Mouse (Mus musculus) gastrocnemius, adult 2 months (tissue): ENCODE measurements at regions not wholly inside any gene's neighbourhood (a gene's known extent, or its start where the extent isn't known, plus 50 kb on each side); places are given as distances from the start of the nearest gene placed in this dataset.

Experiments used
- DNase-seq: peaks from one replicate; pipeline ENCODE4 v3.0.0; 2022
- H3K27ac ChIP-seq: fragments of 200-600 bp; 2 replicates; pipeline ENCODE4 v1.8.1; 2022; ENCODE audit warnings: mild to moderate bottlenecking
- H3K4me3 ChIP-seq: fragments of 200-600 bp; 2 replicates; pipeline ENCODE4 v1.8.1; 2022; ENCODE audit warnings: mild to moderate bottlenecking, moderate library complexity
- CTCF ChIP-seq: fragments of 200-600 bp; IDR thresholded peaks from 2 replicates; pipeline ENCODE4 v1.8.1; 2022; ENCODE audit warnings: antibody characterized with exemption, mild to moderate bottlenecking, moderate library complexity
- intact Hi-C: fragments of 180-260 bp; cut with DNase I; formaldehyde crosslinking; loops from one replicate; pipeline ENCODE4 v1.15.1; 2025

DNA sequence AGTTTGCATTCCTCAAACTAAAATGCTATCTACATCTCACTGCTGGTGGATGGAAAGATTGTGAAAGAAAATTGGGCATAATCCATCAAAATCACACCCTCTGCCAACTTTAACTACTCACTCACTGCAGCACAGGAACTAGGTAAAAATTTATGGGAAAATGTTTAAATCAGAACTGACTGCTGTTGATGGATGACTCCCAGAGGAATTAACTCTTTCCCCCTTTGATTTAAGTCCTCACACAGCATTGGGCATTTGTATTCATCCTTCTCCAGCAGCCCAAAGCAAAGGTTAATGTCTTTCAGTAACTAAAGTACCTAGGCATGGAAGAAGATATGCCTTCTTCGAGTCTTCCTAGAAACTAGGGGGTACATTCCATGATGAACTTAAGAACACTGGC is 641.3 kb upstream of the Acvr2a start:
- intact Hi-C loops: no loop called here
- no peak overlapping the region for H3K4me3 ChIP-seq
- no peak for TF ChIP-seq CTCF

DNA sequence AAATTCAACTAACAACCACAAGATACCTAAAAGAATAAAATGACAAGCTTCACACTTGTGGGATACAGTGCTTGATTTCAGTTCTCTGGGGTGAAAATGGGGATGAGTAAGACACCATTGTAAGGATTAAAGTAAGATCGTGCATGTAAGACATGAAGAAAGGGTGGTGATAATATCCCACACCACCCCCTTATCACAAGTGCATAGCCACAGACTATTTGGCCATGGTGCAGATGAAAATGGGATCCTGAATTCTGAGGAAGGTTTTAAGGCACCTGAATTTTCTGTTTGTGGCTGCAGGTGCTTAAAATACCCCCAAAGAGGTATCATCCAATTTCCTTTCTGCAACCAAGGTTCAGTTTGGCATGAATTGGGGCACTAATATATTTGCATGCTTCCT is 627.7 kb upstream of the Acvr2a start:
- Histone ChIP-seq H3K4me3 (no peak overlapping the region), H3K27ac (no peak overlapping the region)
- TF ChIP-seq CTCF: no peak
- intact Hi-C loops: no loop called here
- DNase-seq: no peak

More for the DNA sequence above, 641.3 kb upstream of the Acvr2a start:
- no peak for DNase-seq
- no peak overlapping the region for H3K27ac ChIP-seq

DNA sequence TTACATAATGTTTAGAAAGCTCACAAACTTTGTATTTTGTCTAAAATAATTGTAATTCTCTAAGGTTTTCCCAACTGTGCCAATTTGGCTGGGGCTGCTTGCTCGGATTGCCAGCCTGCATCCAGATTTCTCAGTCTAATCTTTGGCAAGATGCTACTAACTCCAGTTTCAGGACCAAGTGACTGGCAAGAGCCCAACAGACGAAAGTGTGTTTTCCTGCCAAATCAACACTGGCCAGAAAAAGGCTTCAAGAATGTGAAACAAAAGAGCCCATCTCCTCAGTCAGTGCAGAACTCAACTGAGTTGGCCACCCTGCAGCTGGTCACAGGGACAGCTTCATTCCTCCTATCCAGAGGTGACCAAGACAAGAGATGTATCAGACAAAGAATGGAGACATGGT is 627.3 kb upstream of the Acvr2a start:
- intact Hi-C loops: no loop called here
- TF ChIP-seq CTCF: no peak
- Histone ChIP-seq H3K4me3 (no peak overlapping the region), H3K27ac (no peak overlapping the region)
- peak; percentile 41 for DNase-seq

DNA sequence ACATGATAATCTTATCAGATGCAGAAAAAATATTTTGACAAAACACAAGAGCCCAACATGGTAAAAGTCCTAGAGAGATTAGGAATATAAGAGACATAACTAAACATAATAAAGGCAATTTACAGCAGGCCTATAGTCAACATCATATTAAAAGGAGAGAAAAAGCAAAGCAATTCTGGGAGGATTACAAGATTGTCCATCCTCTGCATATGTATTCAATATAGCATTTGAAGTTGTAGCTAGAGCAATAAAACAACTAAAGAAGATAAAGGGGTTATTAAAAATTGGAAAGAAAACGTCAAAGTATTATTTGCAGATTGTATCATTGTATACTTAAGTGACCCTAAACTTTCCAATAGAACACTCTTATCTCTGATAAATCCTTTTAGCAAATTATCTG is 602.1 kb upstream of the Acvr2a start:
- TF ChIP-seq CTCF: no peak
- H3K4me3 ChIP-seq: no peak overlapping the region
- DNase-seq: no peak
- H3K27ac ChIP-seq: no peak overlapping the region
- intact Hi-C loops: no loop called here

DNA sequence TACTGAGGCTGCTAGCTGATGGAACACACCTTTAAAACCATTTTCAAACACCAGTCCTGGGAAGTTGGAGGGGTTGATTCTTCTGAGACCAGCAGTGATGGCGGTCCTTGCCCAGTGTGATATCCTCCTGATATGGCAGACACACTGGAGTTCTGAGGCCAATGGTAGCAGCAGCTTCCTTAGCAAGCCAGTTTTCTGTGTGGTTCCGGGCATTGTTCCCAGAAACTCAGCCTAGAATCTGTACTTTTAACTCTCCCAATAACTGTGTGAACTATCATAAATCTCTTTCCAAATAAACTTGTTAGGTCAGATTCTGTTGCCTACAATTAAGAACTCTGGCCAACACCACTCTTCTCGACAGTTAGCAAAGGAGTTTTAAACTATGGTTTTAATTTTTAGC is 593.1 kb upstream of the Acvr2a start:
- intact Hi-C loops: no loop called here
- no peak for DNase-seq
- no peak overlapping the region for H3K27ac ChIP-seq
- no peak overlapping the region for H3K4me3 ChIP-seq
- no peak for TF ChIP-seq CTCF

DNA sequence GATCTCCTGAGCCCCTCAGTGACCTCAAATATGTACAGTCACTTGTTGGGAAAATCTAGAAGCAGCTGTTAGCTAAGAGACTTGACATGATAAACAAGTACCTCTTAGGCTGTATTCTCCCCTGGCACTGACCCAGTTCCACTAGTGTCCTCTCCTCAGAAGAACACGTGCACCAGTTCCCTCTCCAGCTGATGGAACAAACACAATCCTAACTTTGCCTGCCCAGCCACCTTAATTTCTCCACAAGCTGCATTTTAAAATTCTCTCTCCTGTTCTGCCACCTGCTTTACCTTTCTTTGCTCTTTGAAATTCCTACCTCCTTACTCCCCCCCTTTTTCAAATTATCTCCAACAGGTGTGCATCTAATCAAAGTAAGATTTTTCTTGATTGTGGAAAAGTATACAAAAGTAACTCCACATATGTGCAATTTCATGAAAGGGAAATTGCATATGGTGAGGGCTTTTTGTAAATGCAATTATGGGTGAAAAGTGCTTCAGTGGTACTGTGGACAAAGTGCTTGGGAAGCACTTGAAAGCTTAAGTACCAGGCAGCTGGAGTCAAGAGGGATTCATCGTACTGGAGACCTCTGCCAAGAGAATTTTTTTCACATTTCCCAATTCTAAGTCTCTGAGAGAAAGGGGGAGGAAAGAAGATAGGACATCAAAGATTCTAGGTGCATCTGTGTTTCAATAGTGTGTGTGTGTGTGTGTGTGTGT is 590.7 kb upstream of the Acvr2a start:
- H3K27ac ChIP-seq: no peak overlapping the region
- intact Hi-C loops: no loop called here
- TF ChIP-seq CTCF: no peak
- no peak overlapping the region for H3K4me3 ChIP-seq
- no peak for DNase-seq

DNA sequence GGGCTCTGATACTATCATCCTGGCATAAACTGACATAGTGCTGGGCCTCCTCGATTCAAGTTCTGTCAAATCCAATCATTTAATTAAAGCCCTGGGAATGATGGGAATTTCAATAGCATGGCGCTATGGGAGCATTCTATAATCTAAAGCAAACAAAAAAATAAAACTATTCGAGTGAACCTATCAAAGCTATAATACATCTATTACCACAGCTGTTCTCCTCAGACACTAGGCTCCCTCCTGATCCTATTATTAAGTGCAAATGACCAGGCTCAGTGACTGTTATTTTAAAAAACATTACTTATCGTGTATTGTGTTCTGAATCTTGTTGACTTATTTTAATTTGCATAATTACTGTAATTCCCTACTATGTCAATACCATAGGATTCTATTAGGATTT is 563.7 kb upstream of the Acvr2a start:
- TF ChIP-seq CTCF: no peak
- no peak overlapping the region for H3K27ac ChIP-seq
- intact Hi-C loops: no loop called here
- no peak for DNase-seq
- H3K4me3 ChIP-seq: no peak overlapping the region

DNA sequence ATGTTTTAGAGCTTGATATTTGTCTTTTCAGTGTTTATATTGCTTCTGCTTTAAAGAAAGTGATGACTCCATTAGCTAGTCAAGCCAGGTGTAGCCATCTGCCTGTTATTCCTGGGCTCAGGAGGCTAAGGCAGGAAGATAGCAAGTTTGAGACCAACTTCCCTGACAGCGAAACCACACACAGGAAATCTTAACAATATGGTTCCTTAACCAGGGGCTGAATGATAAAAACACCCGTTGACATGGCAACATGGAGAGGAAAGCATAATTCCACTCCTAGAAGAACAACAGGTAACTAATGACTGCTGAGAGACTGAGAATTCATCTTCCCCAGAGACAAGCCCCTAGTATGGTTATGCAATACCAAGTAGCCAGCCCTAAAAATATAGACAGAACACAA is 553.6 kb upstream of the Acvr2a start:
- DNase-seq: no peak
- no peak overlapping the region for H3K4me3 ChIP-seq
- no peak overlapping the region for H3K27ac ChIP-seq
- no peak for TF ChIP-seq CTCF
- intact Hi-C loops: no loop called here
